Mouse (Mus musculus): ENCODE data around the gene Fgfbp3. TPM values are rescaled to one million over a fixed set of nuclear protein-coding genes. Genes with fewer than 3 reads are reported as not detected.

The Fgfbp3 gene
- polyA plus RNA-seq, 1 experiment from 2014 or later: 5.5 TPM

Other genes with a start within 250 kb of the Fgfbp3 start
- 8.9 and 11.4 TPM in 2 replicates for gene Ppp1r3c, start 183.0 kb downstream of the Fgfbp3 start, polyA plus RNA-seq (2015; fragmentation: Nextera tagmentation; extraction: Ambion mirVana)
- gene Tnks2, start 85.4 kb downstream of the Fgfbp3 start, polyA plus RNA-seq (2015; fragmentation: Nextera tagmentation; extraction: Ambion mirVana): 51.8 and 52.3 TPM in 2 replicates
- 10.4 and 11.6 TPM in 2 replicates for gene Btaf1, start 6.5 kb upstream of the Fgfbp3 start, polyA plus RNA-seq (2015; fragmentation: Nextera tagmentation; extraction: Ambion mirVana)